Mouse (Mus musculus) c-Kit-positive CD71-positive TER-119-positive erythroid progenitor cells, embryonic 14.5 days (primary cell): ENCODE data around the gene Zfp383.
"Not testable (repeated sequence)": the region's sequence is repeated elsewhere in the genome, so short reads cannot be mapped to it uniquely, and the experiment has no call there.

ENCODE experiments used
- DNase-seq: peaks from one replicate; pipeline ENCODE4 v3.0.0-alpha.2; 2013; ENCODE audit warnings: low spot score

Gene Zfp383

GRCm38 (mm10) chr7:29941027-29941426 is 33.0 kb downstream of the Zfp383 start:
- DNase-seq, result no peak

GRCm38 (mm10) chr7:29942740-29943139 is 34.7 kb downstream of the Zfp383 start:
- DNase-seq, result no peak

GRCm38 (mm10) chr7:29943720-29944119 is 35.7 kb downstream of the Zfp383 start:
- DNase-seq, result no peak

DNA sequence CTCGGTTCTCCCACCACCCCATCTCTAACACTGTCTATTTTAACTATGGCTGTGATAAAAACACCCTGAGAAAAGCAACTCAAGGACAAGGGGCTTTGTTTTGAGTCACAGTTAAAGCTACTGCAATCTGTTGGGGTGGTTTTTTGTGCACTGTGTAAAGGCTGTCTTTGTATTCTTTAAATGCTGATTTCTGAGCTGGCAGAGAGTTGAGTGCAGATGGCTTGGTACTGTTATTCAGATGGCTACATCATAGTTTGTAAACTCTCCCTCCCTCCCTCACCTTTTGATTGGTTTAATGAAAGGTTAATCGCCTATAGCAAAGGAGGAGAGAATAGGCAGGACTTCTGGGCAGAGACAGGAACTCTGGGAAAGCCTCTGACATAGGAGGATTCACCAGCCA is 36.2 kb downstream of the Zfp383 start:
- DNase-seq, result no peak

- DNase-seq, result no peak
These were observed 45.1 kb downstream of the Zfp383 start for GRCm38 (mm10) chr7:29953086-29953485.

GRCm38 (mm10) chr7:29953513-29954401 is 45.7 kb downstream of the Zfp383 start, which contains the start of gene Zfp74:
TSS of gene Zfp74 (minus strand) at chr7:29954089.
- peak; percentile 75 for DNase-seq

DNA sequence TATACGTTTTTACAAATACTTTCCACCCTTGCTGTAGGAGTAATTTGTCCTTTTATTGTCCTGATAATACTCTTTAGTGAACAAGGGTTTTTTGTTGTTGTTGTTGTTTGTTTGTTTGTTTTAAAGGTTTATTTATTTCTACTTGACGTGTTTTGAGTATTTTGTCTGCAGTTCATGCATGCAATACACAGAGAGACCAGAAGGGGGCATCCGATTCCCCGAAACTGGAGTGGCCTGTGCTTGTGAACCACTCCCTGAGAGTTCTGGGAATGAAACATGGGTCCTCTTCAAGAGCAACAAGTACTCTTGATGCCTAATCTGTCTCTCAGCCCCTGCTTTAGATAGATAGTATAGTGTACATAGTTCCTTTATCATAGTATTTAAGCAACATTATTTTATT is 46.7 kb downstream of the Zfp383 start:
- peak; percentile 80 for DNase-seq

GRCm38 (mm10) chr7:29956257-29956656 is 48.2 kb downstream of the Zfp383 start:
- no peak for DNase-seq

DNA sequence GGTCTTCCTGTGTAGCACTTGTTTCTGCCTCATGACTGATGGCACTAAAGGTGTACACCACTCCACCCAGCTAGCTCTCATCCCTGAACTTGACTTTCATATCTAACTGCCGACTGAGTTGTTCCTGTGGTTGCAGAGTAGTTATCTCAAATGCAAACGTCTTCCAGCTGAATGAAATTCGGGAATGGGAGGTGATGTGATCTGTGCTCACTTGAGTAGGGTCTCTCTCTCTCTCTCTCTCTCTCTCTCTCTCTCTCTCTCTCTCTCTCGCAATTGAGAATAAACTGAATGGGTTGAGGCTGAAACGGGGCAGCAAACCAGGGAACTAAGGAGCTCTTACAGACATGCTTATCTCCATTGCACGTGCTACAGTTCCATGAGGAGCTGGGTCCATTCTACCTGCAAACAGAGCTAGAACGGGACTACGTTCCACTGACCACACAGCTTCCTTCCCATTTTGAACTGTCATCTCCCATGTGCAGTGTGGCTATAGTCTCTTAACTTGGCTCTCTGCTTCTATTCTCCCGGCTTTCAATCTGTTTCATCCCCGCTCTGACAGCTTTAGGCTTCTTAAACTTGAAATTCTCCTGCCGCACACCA is 50.2 kb downstream of the Zfp383 start:
- DNase-seq, result no peak

GRCm38 (mm10) chr7:29959004-29959403 is 51.0 kb downstream of the Zfp383 start:
- no peak for DNase-seq

GRCm38 (mm10) chr7:29965115-29965810 is 57.2 kb downstream of the Zfp383 start:
- DNase-seq, result not testable (repeated sequence)
